ENCODE assay signal across 15 mouse cellular contexts in genomic region chr1:130820316-130821148, GRCm38 (mm10). TPM values are rescaled to one million over a fixed set of nuclear protein-coding genes. Genes with fewer than 3 reads are reported as not detected.
A peak's percentile ranks its signal among the peaks of the same experiment; 100 is the strongest.
DNase-seq lines count a peak whose midpoint lies in the region; ATAC-seq and TF ChIP-seq lines count a peak whose summit lies in the region.
"Had no signal": no experiment of that assay in that cellular context is flagged by ENCODE, and none has a peak within 500 bp of the region (broad histone marks: within the 10 kb centered on the region; RNA-seq: fewer than 3 reads in every experiment).

No protein-coding gene starts in this region.

- no peak for TF ChIP-seq CTCF in intestine, postnatal 0 days (IDR thresholded peaks at IDR 0.05; ENCODE audit: low read depth)

- intact Hi-C loops in left cerebral cortex, postnatal 25 days (cut with DNase I): no loop called here

- no peaks in the 10 kb centered on the region for H3K27me3 ChIP-seq in kidney, embryonic 15.5 days
- no peaks in the 10 kb centered on the region for H3K27me3 ChIP-seq in intestine, postnatal 0 days (replicated peaks; ENCODE audit: control insufficient read depth, insufficient read depth, low read length)
- H3K27me3 ChIP-seq: hindbrain, embryonic 15.5 days had no signal

- 73% methylated on average over 7 of the region's 7 CpGs for WGBS in kidney, embryonic 15.5 days
- WGBS in intestine, postnatal 0 days: 47% methylated on average over 7 of the region's 7 CpGs

- H3K4me1 ChIP-seq in kidney, embryonic 15.5 days: no peaks in the 10 kb centered on the region
- 0 out of 2 replicates have a peak, but pooled peaks cover 6% of the 10 kb centered on the region for H3K4me1 ChIP-seq in intestine, postnatal 0 days (replicated peaks; ENCODE audit: control insufficient read depth, insufficient read depth, low read length)
- H3K4me1 ChIP-seq: forebrain, embryonic 10.5 days; heart, embryonic 10.5 days; hindbrain, embryonic 15.5 days had no signal

- H3K9ac ChIP-seq in kidney, embryonic 15.5 days: no peak overlapping the region
- H3K9ac ChIP-seq in intestine, postnatal 0 days (ENCODE audit: low read depth, low read length): no peak overlapping the region
- H3K9ac ChIP-seq: hindbrain, embryonic 15.5 days had no signal

- DNase-seq in kidney, adult 11 months: peak; percentile 41
- peak; percentile 52 for DNase-seq in CD4-positive, CD25-positive, alpha-beta regulatory T cell, adult 2 months (ENCODE audit: low read depth, low spot score)
- DNase-seq in spleen, adult 12 weeks (ENCODE audit: low spot score): peak; percentile 9
- DNase-seq in left cerebral cortex, postnatal 25 days (ENCODE audit: low spot score in 2 of 2): no peak
- no peak for DNase-seq in adrenal gland, adult (ENCODE audit: inconsistent age in 2 of 2, low spot score in 1 of 2)
- DNase-seq: adrenal gland, postnatal 10 days; gastrocnemius, adult 2 months had no signal

- H3K4me3 ChIP-seq in kidney, embryonic 15.5 days (replicated peaks): no peak overlapping the region
- H3K4me3 ChIP-seq in intestine, postnatal 0 days (ENCODE audit: low read depth, low read length): no peak overlapping the region
- H3K4me3 ChIP-seq: forebrain, embryonic 10.5 days; gastrocnemius, adult 2 months; heart, embryonic 10.5 days; hindbrain, embryonic 15.5 days had no signal

- H3K9me3 ChIP-seq in kidney, embryonic 15.5 days (replicated peaks): no peaks in the 10 kb centered on the region
- no peaks in the 10 kb centered on the region for H3K9me3 ChIP-seq in intestine, postnatal 0 days (ENCODE audit: control insufficient read depth)
- H3K9me3 ChIP-seq: forebrain, embryonic 10.5 days; heart, embryonic 10.5 days; hindbrain, embryonic 15.5 days had no signal

- H3K27ac ChIP-seq in kidney, embryonic 15.5 days: no peak overlapping the region
- 0 out of 2 replicates have a peak overlapping the region, but pooled peaks have one; percentile 22 for H3K27ac ChIP-seq in intestine, postnatal 0 days (ENCODE audit: low read depth, low read length)
- H3K27ac ChIP-seq: forebrain, embryonic 10.5 days; gastrocnemius, adult 2 months; heart, embryonic 10.5 days; hindbrain, embryonic 15.5 days had no signal

- H3K36me3 ChIP-seq in kidney, embryonic 15.5 days: no peaks in the 10 kb centered on the region
- no peaks in the 10 kb centered on the region for H3K36me3 ChIP-seq in intestine, postnatal 0 days (ENCODE audit: control insufficient read depth, insufficient read depth)
- H3K36me3 ChIP-seq: forebrain, embryonic 10.5 days; heart, embryonic 10.5 days; hindbrain, embryonic 15.5 days had no signal

- no peak for ATAC-seq in kidney, embryonic 15.5 days (replicated peaks; ENCODE audit: low FRiP score)
- ATAC-seq in intestine, postnatal 0 days: peak; percentile 89
- no peak; the same call in 1 of the 2 replicates for ATAC-seq in erythroid progenitor cell, adult 5-6 weeks (replicated peaks; ENCODE audit: low FRiP score, poor library complexity, severe bottlenecking)

- H3K4me2 ChIP-seq in kidney, embryonic 15.5 days: no peak overlapping the region
- no peak overlapping the region for H3K4me2 ChIP-seq in intestine, postnatal 0 days (replicated peaks; ENCODE audit: low read depth)
- H3K4me2 ChIP-seq: hindbrain, embryonic 15.5 days had no signal

RNA-seq across cellular contexts. Expression of gene Pigr, which starts 6.0 kb away (rescaled TPM):
- polyA plus RNA-seq in kidney, embryonic 15.5 days (2015; fragmentation: Nextera tagmentation; extraction: Ambion mirVana): 0.05 TPM in 1 of 2 replicates, not detected in the other
- polyA plus RNA-seq in intestine, postnatal 0 days (2015; fragmentation: Nextera tagmentation; extraction: Ambion mirVana): 14.0 and 15.1 TPM in 2 replicates
- not detected in 2 replicates for total RNA-seq in erythroid progenitor cell, adult 5-6 weeks (2015; ENCODE audit: low replicate concordance)
- not detected in 2 replicates for total RNA-seq in erythroid progenitor cell, adult 5-6 weeks (2017; ENCODE audit: low replicate concordance)
- total RNA-seq in left cerebral cortex, postnatal 25 days (2021): not detected
- total RNA-seq: gastrocnemius, adult 2 months had no signal
- polyA plus RNA-seq: C2C12; forebrain, embryonic 10.5 days; heart, embryonic 10.5 days; hindbrain, embryonic 15.5 days; limb, embryonic 11.5 days had no signal

RNA-seq across cellular contexts. Expression of gene Fcamr, which starts 19.8 kb away (rescaled TPM):
- not detected in 2 replicates for polyA plus RNA-seq in kidney, embryonic 15.5 days (2015; fragmentation: Nextera tagmentation; extraction: Ambion mirVana)
- 0.17 TPM in 1 of 2 replicates, not detected in the other for polyA plus RNA-seq in intestine, postnatal 0 days (2015; fragmentation: Nextera tagmentation; extraction: Ambion mirVana)
- not detected in 2 replicates for total RNA-seq in erythroid progenitor cell, adult 5-6 weeks (2015; ENCODE audit: low replicate concordance)
- total RNA-seq in erythroid progenitor cell, adult 5-6 weeks (2017; ENCODE audit: low replicate concordance): not detected in 2 replicates
- total RNA-seq in left cerebral cortex, postnatal 25 days (2021): not detected
- polyA plus RNA-seq: C2C12; forebrain, embryonic 10.5 days; heart, embryonic 10.5 days; hindbrain, embryonic 15.5 days; limb, embryonic 11.5 days had no signal

RNA-seq across cellular contexts. Expression of gene Fcmr, which starts 44.9 kb away (rescaled TPM):
- polyA plus RNA-seq in kidney, embryonic 15.5 days (2015; fragmentation: Nextera tagmentation; extraction: Ambion mirVana): 0.47 TPM in 1 of 2 replicates, not detected in the other
- polyA plus RNA-seq in intestine, postnatal 0 days (2015; fragmentation: Nextera tagmentation; extraction: Ambion mirVana): 0.52 and 2.0 TPM in 2 replicates
- total RNA-seq in erythroid progenitor cell, adult 5-6 weeks (2015; ENCODE audit: low replicate concordance): 11.2 and 16.3 TPM in 2 replicates
- 4.7 and 9.2 TPM in 2 replicates for total RNA-seq in erythroid progenitor cell, adult 5-6 weeks (2017; ENCODE audit: low replicate concordance)
- not detected for total RNA-seq in left cerebral cortex, postnatal 25 days (2021)
- total RNA-seq: gastrocnemius, adult 2 months had no signal
- polyA plus RNA-seq: C2C12; forebrain, embryonic 10.5 days had no signal

Comparison
In these comparisons a context has a peak if more than half of its experiments do, and no peak if none do; other contexts are left out.
1. DNase-seq: peak in kidney, adult 11 months (single experiment), CD4-positive, CD25-positive, alpha-beta regulatory T cell, adult 2 months (single experiment) and spleen, adult 12 weeks (single experiment); none in left cerebral cortex, postnatal 25 days (0 of 2) and adrenal gland, adult (0 of 2).
2. RNA of gene Fcmr, which starts 44.9 kb away (total RNA-seq): 4.7 to 16.3 TPM in erythroid progenitor cell, adult 5-6 weeks; not detected in left cerebral cortex, postnatal 25 days; every median in the first group is over 4 times any median in the second.